In the genomic region with DNA sequence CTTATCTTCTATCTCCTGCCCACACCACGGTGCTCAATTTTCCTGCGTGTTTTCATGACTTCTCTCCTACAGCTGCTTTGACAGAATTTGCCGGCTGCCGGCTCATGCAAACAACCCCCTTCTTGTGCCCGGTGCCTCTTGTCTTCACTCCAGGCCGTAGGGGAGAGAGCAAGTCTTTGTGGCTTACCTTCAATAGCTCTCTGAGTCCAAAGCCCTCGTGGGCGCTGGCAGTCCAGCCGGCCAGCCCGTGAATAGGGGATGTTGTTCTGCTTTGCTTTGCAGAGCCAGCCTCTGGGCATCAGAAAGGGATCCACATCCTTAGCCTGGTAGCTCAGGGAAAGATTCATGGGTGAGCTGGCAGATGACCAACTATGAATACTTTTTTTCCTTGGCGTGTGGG, we compare ENCODE assay signal across 10 mouse cellular contexts.
DNase-seq lines count a peak whose midpoint lies in the region; ATAC-seq and TF ChIP-seq lines count a peak whose summit lies in the region.
"Had no signal": no experiment of that assay in that cellular context is flagged by ENCODE, and none has a peak within 500 bp of the region (broad histone marks: within the 10 kb centered on the region; RNA-seq: fewer than 3 reads in every experiment).

No protein-coding gene starts in this region.

- H3K4me1 ChIP-seq in forebrain, embryonic 13.5 days: peaks cover 19% of the 10 kb centered on the region
- H3K4me1 ChIP-seq in forebrain, embryonic 10.5 days: peaks cover 13% of the 10 kb centered on the region
- peaks cover 3% of the 10 kb centered on the region; the same call in 1 of the 2 replicates for H3K4me1 ChIP-seq in limb, embryonic 14.5 days (ENCODE audit: control insufficient read depth, insufficient read depth, low read length)
- H3K4me1 ChIP-seq: heart, embryonic 15.5 days had no signal

- H3K36me3 ChIP-seq in forebrain, embryonic 13.5 days (ENCODE audit: poor library complexity, severe bottlenecking): no peaks in the 10 kb centered on the region
- no peaks in the 10 kb centered on the region for H3K36me3 ChIP-seq in forebrain, embryonic 10.5 days (replicated peaks)
- no peaks in the 10 kb centered on the region for H3K36me3 ChIP-seq in limb, embryonic 14.5 days (ENCODE audit: control insufficient read depth, insufficient read depth, low read length)
- H3K36me3 ChIP-seq: heart, embryonic 15.5 days had no signal

- H3K4me2 ChIP-seq in forebrain, embryonic 13.5 days: no peak overlapping the region
- H3K4me2 ChIP-seq in limb, embryonic 14.5 days (replicated peaks; ENCODE audit: low read depth, low read length, severe bottlenecking): no peak overlapping the region
- H3K4me2 ChIP-seq: heart, embryonic 15.5 days had no signal

- H3K27me3 ChIP-seq in forebrain, embryonic 13.5 days: no peaks in the 10 kb centered on the region
- H3K27me3 ChIP-seq in forebrain, embryonic 10.5 days (ENCODE audit: poor library complexity, severe bottlenecking): 0 out of 2 replicates have a peak, but pooled peaks cover 4% of the 10 kb centered on the region
- no peaks in the 10 kb centered on the region for H3K27me3 ChIP-seq in limb, embryonic 14.5 days (ENCODE audit: control insufficient read depth, insufficient read depth, low read length)
- H3K27me3 ChIP-seq: heart, embryonic 15.5 days had no signal

- intact Hi-C loops in gastrocnemius, adult 2 months (cut with DNase I): no loop called here

- no peak overlapping the region for H3K4me3 ChIP-seq in forebrain, embryonic 13.5 days
- H3K4me3 ChIP-seq in forebrain, embryonic 10.5 days: no peak overlapping the region
- H3K4me3 ChIP-seq in limb, embryonic 14.5 days (replicated peaks; ENCODE audit: low read length): no peak overlapping the region
- H3K4me3 ChIP-seq in gastrocnemius, adult 2 months: no peak overlapping the region
- H3K4me3 ChIP-seq: heart, embryonic 15.5 days had no signal

- H3K9ac ChIP-seq in forebrain, embryonic 13.5 days: no peak overlapping the region
- no peak overlapping the region for H3K9ac ChIP-seq in limb, embryonic 14.5 days (ENCODE audit: low read depth, low read length, severe bottlenecking)
- H3K9ac ChIP-seq: heart, embryonic 15.5 days had no signal

- TF ChIP-seq POLR2A in brain, embryonic 14.5 days (IDR thresholded peaks at IDR 0.05; ENCODE audit: borderline replicate concordance, extremely low read depth, insufficient read depth, insufficient read length, poor library complexity, severe bottlenecking): no peak
- no peak for TF ChIP-seq POLR2A in limb, embryonic 14.5 days (IDR thresholded peaks at IDR 0.05; ENCODE audit: borderline replicate concordance, extremely low read depth, insufficient read depth, insufficient read length)

- H3K27ac ChIP-seq in forebrain, embryonic 13.5 days: no peak overlapping the region
- H3K27ac ChIP-seq in forebrain, embryonic 10.5 days: no peak overlapping the region
- 0 out of 2 replicates have a peak overlapping the region, but pooled peaks have one; percentile 39 for H3K27ac ChIP-seq in limb, embryonic 14.5 days (replicated peaks; ENCODE audit: low read depth, low read length)
- no peak overlapping the region for H3K27ac ChIP-seq in gastrocnemius, adult 2 months
- H3K27ac ChIP-seq: heart, embryonic 15.5 days; kidney, postnatal 0 days had no signal

- no peaks in the 10 kb centered on the region for H3K9me3 ChIP-seq in forebrain, embryonic 13.5 days (replicated peaks)
- no peaks in the 10 kb centered on the region; the same call in 1 of the 2 replicates for H3K9me3 ChIP-seq in forebrain, embryonic 10.5 days
- no peaks in the 10 kb centered on the region for H3K9me3 ChIP-seq in limb, embryonic 14.5 days (ENCODE audit: control insufficient read depth, low read length)
- H3K9me3 ChIP-seq: heart, embryonic 15.5 days had no signal

- peak; percentile 50; the same call in 1 of the 2 replicates for ATAC-seq in forebrain, embryonic 13.5 days
- ATAC-seq in limb, embryonic 14.5 days (ENCODE audit: low FRiP score, low read depth): no peak

- WGBS in forebrain, embryonic 13.5 days: 66% methylated on average over 11 of the region's 11 CpGs
- WGBS in forebrain, embryonic 10.5 days: 64% methylated on average over 11 of the region's 11 CpGs
- 68% methylated on average over 11 of the region's 11 CpGs for WGBS in limb, embryonic 14.5 days

- no peak for TF ChIP-seq CTCF in brain, embryonic 14.5 days (IDR thresholded peaks at IDR 0.05; ENCODE audit: borderline replicate concordance, extremely low read depth, insufficient read depth, insufficient read length)
- no peak for TF ChIP-seq CTCF in gastrocnemius, adult 2 months (IDR thresholded peaks at IDR 0.05)

- no peak for DNase-seq in forebrain, embryonic 10.5 days (ENCODE audit: extremely low spot score, low spot score)
- peak; percentile 73 for DNase-seq in brain, embryonic 14.5 days (ENCODE audit: low read depth)
- peak; percentile 5 to 39 for DNase-seq in layer of hippocampus, adult 18-20 months (ENCODE audit: low spot score in 2 of 2)
- DNase-seq in limb, embryonic 14.5 days (ENCODE audit: low spot score): no peak
- DNase-seq in gastrocnemius, adult 2 months: no peak
- DNase-seq in testis, postnatal 14 days (ENCODE audit: low spot score): no peak
- no peak for DNase-seq in embryo, embryonic 11 days

Comparison
In these comparisons a context has a peak if more than half of its experiments do, and no peak if none do; other contexts are left out.
1. DNase-seq: peak in brain, embryonic 14.5 days (single experiment) and layer of hippocampus, adult 18-20 months (2 of 2); none in forebrain, embryonic 10.5 days (single experiment), limb, embryonic 14.5 days (single experiment), gastrocnemius, adult 2 months (single experiment), testis, postnatal 14 days (single experiment) and embryo, embryonic 11 days (single experiment).